ENCODE assay signal across 8 mouse cellular contexts in the genomic region with DNA sequence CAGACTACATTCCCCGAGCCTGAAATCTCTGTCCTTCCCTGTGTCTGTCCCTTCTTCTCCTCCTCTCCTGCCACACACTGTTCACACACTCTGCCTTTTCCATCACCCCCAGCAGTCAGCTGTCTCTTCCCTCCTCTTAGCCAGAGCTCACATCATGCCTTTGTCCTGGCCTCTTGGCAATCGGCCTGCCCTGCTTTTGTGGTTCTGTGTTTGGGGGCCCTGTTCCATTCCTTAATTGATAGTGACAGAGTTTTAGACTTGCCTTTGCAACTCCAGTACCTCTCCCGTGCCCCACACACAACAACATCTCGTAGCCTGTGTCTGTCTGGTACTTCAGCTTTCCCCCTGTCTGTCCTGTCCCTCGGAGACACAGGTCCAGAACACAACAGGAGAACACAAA. TPM values are rescaled to one million over a fixed set of nuclear protein-coding genes. Genes with fewer than 3 reads are reported as not detected.
DNase-seq lines count a peak whose midpoint lies in the region; ATAC-seq and TF ChIP-seq lines count a peak whose summit lies in the region.

No protein-coding gene starts in this region.

- H3K27me3 ChIP-seq in liver, adult 2 months (ENCODE audit: control insufficient read depth, insufficient read depth, low read length) = no peaks in the 10 kb centered on the region
- H3K27me3 ChIP-seq in intestine, embryonic 14.5 days (replicated peaks; ENCODE audit: control insufficient read depth, insufficient read depth, low read length) = no peaks in the 10 kb centered on the region
- no peaks in the 10 kb centered on the region for H3K27me3 ChIP-seq in neural tube, embryonic 15.5 days (replicated peaks)

- intact Hi-C loops in left cerebral cortex, adult 2 months (cut with DNase I) = no loop called here

- H3K27ac ChIP-seq in liver, adult 2 months (replicated peaks; ENCODE audit: insufficient read depth, low read depth, low read length) = peak overlapping the region; percentile 42
- peak overlapping the region; percentile 94 for H3K27ac ChIP-seq in embryonic fibroblast, embryonic 13.5 days (ENCODE audit: insufficient read depth, low read length)
- H3K27ac ChIP-seq in intestine, embryonic 14.5 days (ENCODE audit: low read depth) = peak overlapping the region; percentile 96
- H3K27ac ChIP-seq in neural tube, embryonic 15.5 days (replicated peaks) = peak overlapping the region; percentile 74
- no peak overlapping the region for H3K27ac ChIP-seq in left cerebral cortex, adult 2 months

- no peak overlapping the region for H3K4me3 ChIP-seq in liver, adult 2 months (ENCODE audit: insufficient read depth, low read depth, low read length)
- no peak overlapping the region for H3K4me3 ChIP-seq in embryonic fibroblast, embryonic 13.5 days (ENCODE audit: insufficient read depth, low read length)
- H3K4me3 ChIP-seq in intestine, embryonic 14.5 days (ENCODE audit: low read depth, low read length) = no peak overlapping the region
- H3K4me3 ChIP-seq in neural tube, embryonic 15.5 days (replicated peaks) = no peak overlapping the region
- H3K4me3 ChIP-seq in left cerebral cortex, adult 2 months = no peak overlapping the region

- no peak for TF ChIP-seq POLR2A in liver, adult 2 months (IDR thresholded peaks at IDR 0.05; ENCODE audit: extremely low read depth, insufficient read depth, low read length)
- no peak for TF ChIP-seq POLR2A in embryonic fibroblast, embryonic 13.5 days (IDR thresholded peaks at IDR 0.05; ENCODE audit: low read depth, low read length)

- no peak for TF ChIP-seq CTCF in liver, adult 2 months (IDR thresholded peaks at IDR 0.05; ENCODE audit: low read depth, low read length)
- no peak for TF ChIP-seq CTCF in embryonic fibroblast, embryonic 13.5 days (IDR thresholded peaks at IDR 0.05; ENCODE audit: borderline replicate concordance, insufficient read depth, low read length)
- TF ChIP-seq CTCF in left cerebral cortex, adult 2 months (IDR thresholded peaks at IDR 0.05) = no peak

- no peaks in the 10 kb centered on the region for H3K9me3 ChIP-seq in intestine, embryonic 14.5 days (ENCODE audit: control insufficient read depth, low read length)
- no peaks in the 10 kb centered on the region for H3K9me3 ChIP-seq in neural tube, embryonic 15.5 days (replicated peaks)

- peak overlapping the region; percentile 89 for H3K4me2 ChIP-seq in intestine, embryonic 14.5 days (ENCODE audit: low read length)
- no peak overlapping the region for H3K4me2 ChIP-seq in neural tube, embryonic 15.5 days

- H3K79me2 ChIP-seq in liver, adult 2 months (ENCODE audit: control insufficient read depth, insufficient read depth, low read length) = peaks cover 3% of the 10 kb centered on the region; the same call in 1 of the 2 replicates

- 76% methylated on average over 5 of the region's 5 CpGs for WGBS in liver, adult 2 months
- WGBS in intestine, embryonic 14.5 days = 43% methylated on average over 5 of the region's 5 CpGs
- 54% methylated on average over 5 of the region's 5 CpGs for WGBS in neural tube, embryonic 15.5 days

- peaks cover 31% of the 10 kb centered on the region for H3K4me1 ChIP-seq in liver, adult 2 months (ENCODE audit: control insufficient read depth, insufficient read depth, low read length)
- peaks cover 16% of the 10 kb centered on the region for H3K4me1 ChIP-seq in embryonic fibroblast, embryonic 13.5 days (ENCODE audit: control insufficient read depth, insufficient read depth, low read length)
- peaks cover 43% of the 10 kb centered on the region for H3K4me1 ChIP-seq in intestine, embryonic 14.5 days (replicated peaks; ENCODE audit: control insufficient read depth, insufficient read depth, low read length)
- H3K4me1 ChIP-seq in neural tube, embryonic 15.5 days = peaks cover 33% of the 10 kb centered on the region

- no peaks in the 10 kb centered on the region for H3K36me3 ChIP-seq in liver, adult 2 months (ENCODE audit: control insufficient read depth, insufficient read depth, low read length)
- H3K36me3 ChIP-seq in intestine, embryonic 14.5 days (ENCODE audit: control insufficient read depth, insufficient read depth, low read length) = peaks cover 5% of the 10 kb centered on the region
- no peaks in the 10 kb centered on the region for H3K36me3 ChIP-seq in neural tube, embryonic 15.5 days

- ATAC-seq in intestine, embryonic 14.5 days (replicated peaks; ENCODE audit: low FRiP score, low TSS enrichment, low read depth) = no peak
- ATAC-seq in neural tube, embryonic 15.5 days (ENCODE audit: low FRiP score) = no peak

- no peak overlapping the region for H3K9ac ChIP-seq in liver, adult 2 months (ENCODE audit: low read depth, low read length)
- H3K9ac ChIP-seq in intestine, embryonic 14.5 days (ENCODE audit: low read length) = no peak overlapping the region; the same call in 1 of the 2 replicates
- no peak overlapping the region for H3K9ac ChIP-seq in neural tube, embryonic 15.5 days (replicated peaks)

- DNase-seq in liver, adult 2 months (ENCODE audit: extremely low read depth, low read depth, low spot score) = no peak
- DNase-seq in liver = no peak
- DNase-seq in intestine, embryonic 14.5 days (ENCODE audit: low spot score) = no peak
- no peak for DNase-seq in left cerebral cortex, adult 8-10 months (ENCODE audit: low spot score in 2 of 2)
- no peak for DNase-seq in left cerebral cortex, adult 2 months (ENCODE audit: extremely low spot score in 1 of 2, low spot score in 2 of 2)
- no peak for DNase-seq in cerebellum, postnatal 36 days

RNA-seq across cellular contexts. Expression of gene Emilin1, which starts 1.0 kb away (rescaled TPM):
- total RNA-seq in liver, adult 2 months (2014; rRNA removed) = 17.6 and 17.8 TPM in 2 replicates
- 27.8 and 31.5 TPM in 2 replicates for polyA plus RNA-seq in liver, adult 2 months (2012; rRNA removed)
- 85.9 and 98.0 TPM in 2 replicates for polyA plus RNA-seq in embryonic fibroblast, embryonic 13.5 days (2011; ENCODE audit: insufficient read length, low read depth, missing spikeins)
- 187 and 209 TPM in 2 replicates for polyA plus RNA-seq in intestine, embryonic 14.5 days (2014; fragmentation: Nextera tagmentation; extraction: Ambion mirVana)
- polyA plus RNA-seq in neural tube, embryonic 15.5 days (2015; fragmentation: Nextera tagmentation; extraction: Ambion mirVana) = 24.5 and 52.1 TPM in 2 replicates
- 1 to 10 TPM; 2.3 to 4.2 (median 2.8) TPM for total RNA-seq in left cerebral cortex, adult 8-10 months (2022)
- 1 to 10 TPM; 3.0 to 3.3 TPM for total RNA-seq in left cerebral cortex, adult 2 months (2021)

RNA-seq across cellular contexts. Expression of gene Ost4, which starts 4.6 kb away (rescaled TPM):
- 76.2 and 88.6 TPM in 2 replicates for total RNA-seq in liver, adult 2 months (2014; rRNA removed)
- 167 and 196 TPM in 2 replicates for polyA plus RNA-seq in liver, adult 2 months (2012; rRNA removed)
- 335 and 354 TPM in 2 replicates for polyA plus RNA-seq in embryonic fibroblast, embryonic 13.5 days (2011; ENCODE audit: insufficient read length, low read depth, missing spikeins)
- 482 and 490 TPM in 2 replicates for polyA plus RNA-seq in intestine, embryonic 14.5 days (2014; fragmentation: Nextera tagmentation; extraction: Ambion mirVana)
- 244 and 282 TPM in 2 replicates for polyA plus RNA-seq in neural tube, embryonic 15.5 days (2015; fragmentation: Nextera tagmentation; extraction: Ambion mirVana)
- 100 to 1,000 TPM in 1 of 4 experiments, 10 to 100 TPM in 3; 86.3 to 105 (median 90.6) TPM for total RNA-seq in left cerebral cortex, adult 8-10 months (2022)
- total RNA-seq in left cerebral cortex, adult 2 months (2021) = 100 to 1,000 TPM in 1 of 2 experiments, 10 to 100 TPM in 1; 91.9 to 106 TPM

RNA-seq across cellular contexts. Expression of gene Khk, which starts 9.1 kb away (rescaled TPM):
- 288 and 405 TPM in 2 replicates for total RNA-seq in liver, adult 2 months (2014; rRNA removed)
- polyA plus RNA-seq in liver, adult 2 months (2012; rRNA removed) = 650 and 735 TPM in 2 replicates
- polyA plus RNA-seq in embryonic fibroblast, embryonic 13.5 days (2011; ENCODE audit: insufficient read length, low read depth, missing spikeins) = 11.4 and 12.4 TPM in 2 replicates
- 21.6 and 21.9 TPM in 2 replicates for polyA plus RNA-seq in intestine, embryonic 14.5 days (2014; fragmentation: Nextera tagmentation; extraction: Ambion mirVana)
- polyA plus RNA-seq in neural tube, embryonic 15.5 days (2015; fragmentation: Nextera tagmentation; extraction: Ambion mirVana) = 12.7 and 17.0 TPM in 2 replicates
- total RNA-seq in left cerebral cortex, adult 8-10 months (2022) = 10 to 100 TPM; 16.2 to 21.5 (median 18.9) TPM
- total RNA-seq in left cerebral cortex, adult 2 months (2021) = 10 to 100 TPM; 15.3 to 19.3 TPM

RNA-seq across cellular contexts. Expression of gene Agbl5, which starts 23.7 kb away (rescaled TPM):
- 2.7 and 4.6 TPM in 2 replicates for total RNA-seq in liver, adult 2 months (2014; rRNA removed)
- polyA plus RNA-seq in liver, adult 2 months (2012; rRNA removed) = 4.3 and 7.5 TPM in 2 replicates
- polyA plus RNA-seq in embryonic fibroblast, embryonic 13.5 days (2011; ENCODE audit: insufficient read length, low read depth, missing spikeins) = 7.2 and 17.0 TPM in 2 replicates
- polyA plus RNA-seq in intestine, embryonic 14.5 days (2014; fragmentation: Nextera tagmentation; extraction: Ambion mirVana) = 25.4 and 26.4 TPM in 2 replicates
- 18.9 and 21.1 TPM in 2 replicates for polyA plus RNA-seq in neural tube, embryonic 15.5 days (2015; fragmentation: Nextera tagmentation; extraction: Ambion mirVana)
- 10 to 100 TPM; 14.6 to 18.2 (median 17.0) TPM for total RNA-seq in left cerebral cortex, adult 8-10 months (2022)
- total RNA-seq in left cerebral cortex, adult 2 months (2021) = 10 to 100 TPM; 17.2 to 17.8 TPM

RNA-seq across cellular contexts. Expression of gene Cgref1, which starts 33.2 kb away (rescaled TPM):
- total RNA-seq in liver, adult 2 months (2014; rRNA removed) = 0.60 and 0.74 TPM in 2 replicates
- polyA plus RNA-seq in liver, adult 2 months (2012; rRNA removed) = 0.28 and 0.34 TPM in 2 replicates
- polyA plus RNA-seq in embryonic fibroblast, embryonic 13.5 days (2011; ENCODE audit: insufficient read length, low read depth, missing spikeins) = 14.4 and 16.9 TPM in 2 replicates
- 10.3 and 14.2 TPM in 2 replicates for polyA plus RNA-seq in intestine, embryonic 14.5 days (2014; fragmentation: Nextera tagmentation; extraction: Ambion mirVana)
- 68.9 and 80.2 TPM in 2 replicates for polyA plus RNA-seq in neural tube, embryonic 15.5 days (2015; fragmentation: Nextera tagmentation; extraction: Ambion mirVana)
- total RNA-seq in left cerebral cortex, adult 8-10 months (2022) = 10 to 100 TPM; 23.9 to 28.0 (median 27.1) TPM
- 10 to 100 TPM; 24.2 to 26.0 TPM for total RNA-seq in left cerebral cortex, adult 2 months (2021)

Comparison
In these comparisons a context has a peak if more than half of its experiments do, and no peak if none do; other contexts are left out.
1. RNA of gene Khk, which starts 9.1 kb away (polyA plus RNA-seq): 650 to 735 TPM in liver, adult 2 months; 21.6 to 21.9 TPM in intestine, embryonic 14.5 days, 12.7 to 17.0 TPM in neural tube, embryonic 15.5 days and 11.4 to 12.4 TPM in embryonic fibroblast, embryonic 13.5 days; every median in the first group is over 10 times any median in the second.